Mouse (Mus musculus) kidney, adult 2 months (tissue): ENCODE measurements around the gene Fam173a. TPM values are rescaled to one million over a fixed set of nuclear protein-coding genes. Genes with fewer than 3 reads are reported as not detected.

Experiments used
- DNase-seq: peaks from one replicate; pipeline ENCODE4 v3.0.0; 2021
- H3K27ac ChIP-seq: fragments of 200-500 bp; 2 replicates; pipeline ENCODE4 v1.5.1; 2012; ENCODE audit warnings: low read depth, low read length, control low read depth, inconsistent platforms; ENCODE audit not compliant: insufficient read depth
- H3K27me3 ChIP-seq: fragments of 200-500 bp; replicated peaks from 2 replicates; pipeline ENCODE4 v1.6.1; 2012; ENCODE audit warnings: mild to moderate bottlenecking, moderate library complexity, low read length, inconsistent platforms; ENCODE audit not compliant: control insufficient read depth, insufficient read depth
- H3K36me3 ChIP-seq: fragments of 200-500 bp; 2 replicates; pipeline ENCODE4 v1.6.1; 2012; ENCODE audit warnings: mild to moderate bottlenecking, moderate library complexity, low read length, inconsistent platforms; ENCODE audit not compliant: control insufficient read depth, insufficient read depth
- H3K4me1 ChIP-seq: fragments of 200-500 bp; 2 replicates; pipeline ENCODE4 v1.6.1; 2011; ENCODE audit warnings: low read length; ENCODE audit not compliant: control insufficient read depth, insufficient read depth
- H3K4me3 ChIP-seq: fragments of 200-500 bp; 2 replicates; pipeline ENCODE4 v1.5.1; 2011; ENCODE audit warnings: mild to moderate bottlenecking, low read depth, low read length, control low read depth; ENCODE audit not compliant: insufficient read depth
- CTCF ChIP-seq: fragments of 200-500 bp; conservative IDR thresholded peaks from 2 replicates; pipeline ENCODE4 v1.5.1; 2011; ENCODE audit warnings: low read depth, mild to moderate bottlenecking, control low read depth, low read length, moderate library complexity, mixed read lengths; ENCODE audit not compliant: insufficient read depth, insufficient read length
- POLR2A ChIP-seq: fragments of 200-500 bp; IDR thresholded peaks from one replicate; pipeline ENCODE4 v1.6.1; 2011; ENCODE audit warnings: low read depth, low read length, control low read depth
- WGBS: fragments of 180-500 bp; shearing (Covaris S2); methylation state at CpG from one replicate; pipeline ENCODE4 v1.1.7; 2018; 5-methylcytosine and 5-hydroxymethylcytosine counted together
- polyA plus RNA-seq: library from polyadenylated mRNA; depleted of rRNA; stranded (reverse); fragments of >200 nt; gene quantifications from 2 replicates; pipeline ENCODE4 v1.2.3, GENCODE M21; 2012; rRNA removed

Fam173a gene
- 152 and 158 TPM in 2 replicates for polyA plus RNA-seq

DNA sequence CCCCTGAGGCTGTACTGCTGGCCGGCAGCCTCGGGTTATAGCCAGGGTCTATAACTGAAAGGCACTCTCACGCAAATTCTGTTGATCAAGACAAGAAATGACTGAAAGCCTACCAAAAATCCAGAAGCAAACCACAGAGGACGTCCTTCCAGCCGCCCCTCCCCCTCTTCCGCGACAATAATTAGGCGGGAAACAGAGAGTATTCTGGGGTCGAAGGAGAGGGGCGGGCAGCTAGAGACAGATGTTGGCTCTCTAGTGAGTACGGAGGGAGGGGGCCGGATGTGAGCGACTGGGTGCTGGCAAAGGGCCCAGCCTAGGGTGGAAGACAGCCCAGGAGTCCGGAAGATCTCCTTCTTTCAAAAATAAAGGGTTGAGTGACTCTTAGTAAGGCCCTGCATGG, at the start of gene Fam173a:
Fam173a (minus strand) TSS at position 287 of the 400 bp plus-strand sequence.
- Histone ChIP-seq H3K36me3 (no peaks in the 10 kb centered on the region), H3K27ac (peak within 1 kb of the TSS; percentile 83), H3K4me3 (peak within 1 kb of the TSS; percentile 94), H3K27me3 (no peaks in the 10 kb centered on the region), H3K4me1 (peaks cover 9% of the 10 kb centered on the region; the same call in 1 of the 2 replicates)
- WGBS, result under 1% methylated on average over 14 of the region's 14 CpGs
- TF ChIP-seq POLR2A (no peak), CTCF (no peak)
- DNase-seq, result peak; percentile 91

DNA sequence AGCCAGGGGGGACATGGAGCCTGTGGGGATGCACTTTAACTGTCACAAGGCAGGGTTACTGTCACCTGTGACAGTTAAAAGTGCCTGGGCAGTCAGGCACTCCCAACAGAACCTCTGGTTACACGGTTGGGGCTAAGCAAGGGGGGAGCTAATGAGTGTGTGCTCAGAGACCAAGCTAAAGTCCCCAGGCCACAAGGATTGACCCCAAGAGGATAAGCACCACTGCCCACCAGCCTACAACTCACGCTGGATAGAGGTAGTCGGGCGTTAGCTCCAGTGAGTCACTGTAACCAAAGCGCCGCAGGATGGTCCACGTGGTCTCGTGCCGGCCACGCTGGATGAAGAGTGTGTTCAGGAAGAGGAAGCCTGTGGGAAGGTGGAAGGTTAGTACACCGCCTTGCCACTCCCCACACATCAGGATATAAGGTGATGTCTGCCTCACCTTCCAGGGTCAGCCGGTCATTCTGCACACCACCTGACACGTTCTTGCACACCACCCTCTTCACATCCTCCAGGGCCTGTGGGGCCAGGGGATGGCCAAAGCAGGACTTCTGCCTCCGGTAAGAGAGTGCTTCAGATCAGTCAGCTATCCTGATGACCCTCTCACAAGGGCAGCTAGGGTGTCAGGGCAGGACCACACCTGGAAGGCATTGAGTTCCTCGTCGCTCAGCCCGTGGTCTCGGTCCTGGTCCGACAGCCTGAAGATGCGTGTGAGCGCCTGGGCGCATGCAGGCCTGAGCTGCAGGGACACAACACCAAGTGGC, 48.6 kb upstream of the Fam173a start, which contains the start of gene Gm20683:
Gm20683 (minus strand) TSS at position 647 of the 764 bp plus-strand sequence.
- TF ChIP-seq CTCF, result no peak
- TF ChIP-seq POLR2A, result no peak

DNA sequence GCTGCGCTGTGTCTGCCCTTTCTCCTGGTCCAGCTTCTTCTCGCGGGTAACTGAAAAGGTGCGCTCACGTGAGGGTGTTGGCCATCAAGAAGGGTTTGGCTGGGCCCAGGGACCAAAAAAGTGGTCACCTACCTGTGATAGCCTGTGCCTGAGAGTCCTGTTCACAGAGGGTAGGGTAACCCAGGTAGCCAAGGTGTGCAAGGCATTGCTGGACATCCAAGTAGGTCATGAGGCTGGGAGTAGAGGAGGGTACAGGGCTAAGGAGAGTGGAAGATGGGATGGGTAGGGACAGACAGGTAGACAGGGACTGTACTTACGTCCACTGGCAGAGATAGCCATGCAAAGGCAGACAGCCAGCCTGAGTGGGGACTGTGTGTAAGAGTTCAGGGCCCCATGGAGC, 47.8 kb upstream of the Fam173a start:
- Histone ChIP-seq H3K36me3 (no peaks in the 10 kb centered on the region; the same call in 1 of the 2 replicates), H3K4me1 (peaks cover 33% of the 10 kb centered on the region), H3K27me3 (no peaks in the 10 kb centered on the region), H3K4me3 (no peak overlapping the region), H3K27ac (no peak overlapping the region)
- WGBS, result 87% methylated on average over 6 of the region's 6 CpGs
- TF ChIP-seq POLR2A (no peak), CTCF (no peak)
- no peak for DNase-seq

More for the DNA sequence above, 48.6 kb upstream of the Fam173a start, which contains the start of gene Gm20683:
- Histone ChIP-seq H3K36me3 (no peaks in the 10 kb centered on the region; the same call in 1 of the 2 replicates), H3K4me1 (peaks cover 25% of the 10 kb centered on the region), H3K27ac (no peak within 1 kb of the TSS), H3K27me3 (no peaks in the 10 kb centered on the region), H3K4me3 (no peak within 1 kb of the TSS)
- WGBS, result 88% methylated on average over 22 of the region's 22 CpGs
- no peak for DNase-seq

DNA sequence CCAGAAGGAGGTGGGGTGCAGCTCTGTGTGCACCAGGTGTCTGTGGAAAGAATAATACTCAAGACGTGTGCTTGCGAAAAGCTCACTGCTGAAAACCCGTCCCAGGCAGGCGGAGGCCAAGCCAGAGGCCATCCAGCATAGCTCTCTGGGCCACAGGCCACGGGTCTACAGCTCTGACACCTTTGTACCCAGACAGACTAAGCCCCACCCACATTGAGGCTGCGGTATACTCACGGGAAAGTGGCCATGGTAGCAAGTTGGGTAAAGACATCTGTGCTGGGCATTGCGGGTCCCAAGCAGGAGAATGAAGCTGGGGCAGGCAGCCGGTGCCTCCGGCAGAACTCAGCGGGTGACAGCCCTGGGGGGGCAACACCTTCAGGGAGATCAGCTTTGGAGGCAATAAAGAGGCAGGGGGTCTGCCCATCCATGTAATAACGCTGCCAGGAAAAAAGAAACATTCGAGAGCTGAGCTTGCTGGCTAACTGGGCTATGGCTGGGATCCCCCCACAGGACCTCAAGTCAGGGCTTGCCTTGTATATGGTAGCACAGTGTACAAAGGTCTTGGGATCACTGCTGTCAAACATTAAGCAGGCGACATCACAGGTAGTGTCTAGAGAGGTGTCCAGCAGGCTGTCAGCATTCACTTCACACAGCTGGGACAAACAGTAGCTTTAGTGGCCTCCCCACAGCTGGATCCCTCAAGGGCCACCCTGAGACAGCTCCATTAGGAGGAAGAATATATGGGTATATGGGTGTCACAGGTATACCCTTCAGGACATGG, 46.9 kb upstream of the Fam173a start:
- Histone ChIP-seq H3K4me1 (peaks cover 37% of the 10 kb centered on the region), H3K27me3 (no peaks in the 10 kb centered on the region), H3K36me3 (no peaks in the 10 kb centered on the region; the same call in 1 of the 2 replicates), H3K4me3 (no peak overlapping the region), H3K27ac (peak overlapping the region; percentile 54; the same call in 1 of the 2 replicates)
- no peak for TF ChIP-seq POLR2A
- no peak for TF ChIP-seq CTCF
- 58% methylated on average over 14 of the region's 14 CpGs for WGBS
- DNase-seq, result peak; percentile 81

DNA sequence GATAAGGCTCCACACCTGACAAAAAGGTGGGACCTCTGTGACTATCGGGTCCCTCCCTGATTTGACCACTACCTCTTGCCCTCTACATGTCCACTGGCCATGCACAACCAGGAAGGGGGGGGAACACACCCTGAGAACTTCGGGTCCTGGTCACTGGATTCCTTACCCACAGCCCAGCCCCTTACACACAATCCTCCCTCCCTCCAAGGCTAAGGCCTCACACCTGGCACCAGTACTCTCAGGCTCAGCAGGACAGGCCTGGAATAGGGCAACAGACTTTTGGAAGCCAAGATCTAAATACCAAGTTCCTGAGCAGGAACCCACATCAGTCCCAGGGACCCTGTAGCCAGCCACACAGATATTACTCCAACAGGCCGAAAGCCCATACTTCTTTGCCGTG, 46.2 kb upstream of the Fam173a start:
- H3K27ac ChIP-seq, result peak overlapping the region; percentile 17; the same call in 1 of the 2 replicates
- peaks cover 39% of the 10 kb centered on the region for H3K4me1 ChIP-seq

DNA sequence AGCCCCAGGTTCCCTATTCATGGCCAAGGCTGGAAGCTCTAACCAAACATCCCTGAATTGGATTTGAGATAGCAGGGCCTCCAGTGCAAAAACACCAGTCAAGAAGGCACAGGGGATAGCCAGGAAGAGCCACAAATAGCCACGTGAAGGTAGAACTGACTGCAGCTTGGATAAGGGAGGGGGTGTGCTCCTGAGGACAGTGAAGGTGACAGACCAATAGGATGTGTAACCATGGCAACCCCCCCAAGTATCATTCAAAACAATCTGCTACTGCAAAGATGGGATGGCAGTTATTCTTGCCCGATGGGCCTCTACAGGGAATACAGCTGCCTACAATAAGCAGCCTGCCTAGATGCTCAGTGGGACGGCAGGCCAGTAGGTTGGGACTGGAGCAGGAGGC, 44.8 kb upstream of the Fam173a start:
- WGBS, result 50% methylated on average over 3 of the region's 3 CpGs
- no peaks in the 10 kb centered on the region for H3K27me3 ChIP-seq
- peaks cover 33% of the 10 kb centered on the region for H3K4me1 ChIP-seq
- no peak for DNase-seq
- TF ChIP-seq POLR2A (no peak), CTCF (no peak)
- H3K4me3 ChIP-seq, result no peak overlapping the region
- no peaks in the 10 kb centered on the region; the same call in 1 of the 2 replicates for H3K36me3 ChIP-seq
- no peak overlapping the region for H3K27ac ChIP-seq

More for the DNA sequence above, 46.2 kb upstream of the Fam173a start:
- DNase-seq, result peak; percentile 6
- H3K4me3 ChIP-seq, result no peak overlapping the region
- no peak for TF ChIP-seq CTCF
- WGBS, result 64% methylated on average over 4 of the region's 4 CpGs
- no peaks in the 10 kb centered on the region; the same call in 1 of the 2 replicates for H3K36me3 ChIP-seq
- no peaks in the 10 kb centered on the region for H3K27me3 ChIP-seq

DNA sequence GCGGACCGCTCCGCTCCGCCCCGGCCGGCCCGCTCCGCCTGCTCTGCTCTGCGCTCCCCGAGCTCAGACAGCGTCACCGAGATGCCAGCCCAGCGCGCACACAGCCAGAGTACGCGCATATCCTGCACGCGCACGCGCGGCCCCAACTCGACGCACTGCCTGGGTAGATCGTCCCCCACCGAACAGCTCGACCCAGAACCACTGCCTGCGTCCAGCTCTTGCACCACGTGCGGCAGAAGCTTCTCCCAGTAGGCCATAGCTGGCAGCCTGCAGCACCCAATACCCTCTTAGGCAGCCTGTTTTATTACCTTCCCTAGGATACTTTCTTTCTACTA, 44.3 kb upstream of the Fam173a start, which contains the start of gene Rhbdl1:
Rhbdl1 (minus strand) TSS at position 220 of the 335 bp plus-strand sequence.
- Histone ChIP-seq H3K27ac (peak within 1 kb of the TSS; percentile 49), H3K4me3 (peak within 1 kb of the TSS; percentile 26), H3K36me3 (no peaks in the 10 kb centered on the region; the same call in 1 of the 2 replicates), H3K27me3 (no peaks in the 10 kb centered on the region), H3K4me1 (peaks cover 33% of the 10 kb centered on the region)
- TF ChIP-seq CTCF, result no peak
- TF ChIP-seq POLR2A, result peak; percentile 66
- peak; percentile 79 for DNase-seq
- WGBS, result 2% methylated on average over 29 of the region's 29 CpGs
